Mouse (Mus musculus): Measurements from ENCODE around the gene Gm8914. TPM values are rescaled to one million over a fixed set of nuclear protein-coding genes. Genes with fewer than 3 reads are reported as not detected.
"Not testable (repeated sequence)": the region's sequence is repeated elsewhere in the genome, so short reads cannot be mapped to it uniquely, and the experiment has no call there.

Gene Gm8914
- not detected in 2 replicates for polyA plus RNA-seq (2015; fragmentation: Nextera tagmentation; extraction: Ambion mirVana)

- not testable (repeated sequence) for H3K36me3 ChIP-seq; ATAC-seq (ENCODE audit: low FRiP score, low read depth); H3K9ac ChIP-seq; H3K27ac ChIP-seq (replicated peaks); H3K4me2 ChIP-seq; H3K9me3 ChIP-seq; H3K4me3 ChIP-seq; H3K4me1 ChIP-seq (replicated peaks); H3K27me3 ChIP-seq
- no CpG with 5 or more reads among the region's 5 CpGs for WGBS
Observed at GRCm38 (mm10) chrX:91479826-91480225, at the start of gene Gm8914. TSS of gene Gm8914 (plus strand) at chrX:91480126.

Other genes starting within 250 kb of the Gm8914 start
- not detected in 2 replicates for gene Mageb2, start 148.4 kb upstream of the Gm8914 start, polyA plus RNA-seq (2015; fragmentation: Nextera tagmentation; extraction: Ambion mirVana)
- not detected in 2 replicates for gene Gm5072, start 87.6 kb upstream of the Gm8914 start, polyA plus RNA-seq (2015; fragmentation: Nextera tagmentation; extraction: Ambion mirVana)
- not detected in 2 replicates for gene 1700084M14Rik, start 95.8 kb downstream of the Gm8914 start, polyA plus RNA-seq (2015; fragmentation: Nextera tagmentation; extraction: Ambion mirVana)
- gene Gm14781, start 152.1 kb downstream of the Gm8914 start, polyA plus RNA-seq (2015; fragmentation: Nextera tagmentation; extraction: Ambion mirVana), result not detected in 2 replicates

Measured in hindbrain, embryonic 15.5 days (tissue).